Mouse (Mus musculus): ENCODE data around the gene Caprin2.

The Caprin2 gene

DNA sequence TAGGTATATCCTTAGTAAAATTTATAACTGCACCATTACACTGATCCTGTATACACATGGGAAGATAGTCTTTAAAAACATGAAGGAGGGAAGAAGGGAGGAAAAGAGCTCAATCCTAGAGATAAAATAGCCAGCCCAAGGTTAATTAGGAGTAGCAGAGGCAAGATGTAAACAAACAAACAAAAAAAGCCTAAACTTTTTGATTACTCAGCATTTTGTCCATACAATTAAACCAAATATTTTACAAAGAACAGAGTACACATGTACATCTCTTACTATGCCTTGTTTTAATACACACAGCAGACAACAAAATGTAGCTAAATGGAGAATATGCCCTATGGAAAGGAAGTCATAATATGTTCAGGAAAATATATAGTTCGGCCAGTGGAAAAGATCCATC lies 54.3 kb downstream of the Caprin2 start:
- no peak for DNase-seq (ENCODE audit: low read depth in 1 of 2, low spot score in 2 of 2)

DNA sequence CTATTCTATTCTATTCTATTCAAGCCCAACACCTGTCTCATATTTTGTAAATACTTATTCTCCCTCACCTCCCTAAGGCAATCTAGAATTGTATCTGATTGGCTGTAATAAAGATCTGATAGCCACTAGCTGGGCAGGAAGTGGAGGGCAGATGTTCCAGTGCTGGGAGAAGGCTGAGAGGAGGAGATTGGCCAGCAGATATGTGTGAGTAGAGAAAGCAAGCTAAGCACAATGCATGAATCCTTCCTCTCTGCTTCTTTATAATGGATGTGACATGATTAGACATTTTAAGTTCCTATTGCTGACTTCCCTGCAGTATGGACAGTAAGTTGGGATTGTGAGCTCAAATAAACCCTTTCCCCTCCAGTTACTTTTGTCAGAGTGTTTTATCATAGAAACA lies 57.6 kb downstream of the Caprin2 start:
- no peak for DNase-seq (ENCODE audit: low read depth in 1 of 2, low spot score in 2 of 2)

DNA sequence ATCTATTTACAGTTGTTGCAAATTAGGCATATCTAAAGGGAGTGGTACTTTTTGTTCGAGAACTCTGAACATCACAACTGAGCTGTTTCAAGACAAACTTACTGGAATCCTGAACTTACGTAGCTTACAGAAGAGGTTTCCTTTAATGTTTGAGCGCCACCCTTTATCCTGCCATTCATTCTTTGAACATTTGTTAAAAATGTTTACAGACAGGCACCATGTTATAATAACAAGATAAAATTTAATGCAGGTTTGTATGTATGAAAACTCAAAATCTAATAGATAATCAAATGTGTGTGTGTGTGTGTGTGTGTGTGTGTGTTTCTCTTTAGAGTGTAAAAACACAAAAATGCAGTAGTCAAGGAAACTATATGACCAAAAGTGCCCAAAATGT lies 64.3 kb downstream of the Caprin2 start:
- no peak for DNase-seq (ENCODE audit: low read depth in 1 of 2, low spot score in 2 of 2)

DNA sequence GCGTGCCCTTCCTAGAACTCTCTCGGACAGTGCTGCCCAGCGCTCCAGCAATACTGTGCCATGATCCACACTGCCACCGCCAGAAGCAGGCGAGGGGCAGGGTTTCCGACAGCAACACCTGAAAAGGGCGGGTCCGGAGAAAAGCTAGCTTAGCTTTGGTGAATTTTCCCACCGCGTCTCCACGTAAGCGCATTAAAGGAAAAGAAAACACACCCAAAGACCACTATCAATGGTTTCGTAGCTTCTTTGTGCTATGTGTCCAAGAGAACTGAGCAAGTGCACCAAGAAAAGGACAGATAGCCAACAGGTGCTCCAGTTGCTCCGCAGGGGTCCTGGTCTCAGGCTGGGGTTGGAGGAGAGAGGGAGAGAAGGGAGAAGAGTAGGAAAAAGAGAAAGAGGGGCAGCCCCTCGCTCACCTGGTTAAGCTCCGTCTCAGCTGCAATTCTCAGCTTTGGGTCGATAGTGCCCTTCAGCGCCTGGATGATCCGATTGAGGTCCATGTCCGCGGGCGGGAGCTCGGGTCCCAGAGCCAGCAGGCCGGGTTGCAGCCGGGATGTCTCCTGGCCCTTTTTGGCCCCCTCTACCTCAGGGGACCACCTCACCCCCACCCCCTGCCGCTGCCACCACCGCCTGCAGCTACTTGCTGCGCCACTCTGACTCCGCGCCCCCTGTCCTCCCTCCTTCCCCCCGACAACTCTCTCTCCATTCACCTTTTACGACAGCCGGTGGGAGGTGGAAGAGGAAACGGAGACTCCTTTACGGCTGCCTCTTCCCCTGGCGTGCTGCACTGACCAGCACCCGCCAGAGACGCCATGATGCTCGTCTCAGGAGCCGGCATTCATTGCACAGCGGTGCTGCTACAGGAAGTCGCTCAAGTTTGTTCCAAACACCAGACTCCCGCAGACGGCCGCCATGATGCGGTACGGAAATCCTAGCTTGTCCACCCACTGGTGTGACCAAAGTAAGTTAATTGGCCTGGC lies 65.0 kb downstream of the Caprin2 start, which contains the start of gene Ipo8:
TSS of gene Ipo8 (minus strand) at position 720 of the 980 bp plus-strand sequence.
- peak; percentile 71 to 73 for DNase-seq (ENCODE audit: low read depth in 1 of 2, low spot score in 2 of 2)

DNA sequence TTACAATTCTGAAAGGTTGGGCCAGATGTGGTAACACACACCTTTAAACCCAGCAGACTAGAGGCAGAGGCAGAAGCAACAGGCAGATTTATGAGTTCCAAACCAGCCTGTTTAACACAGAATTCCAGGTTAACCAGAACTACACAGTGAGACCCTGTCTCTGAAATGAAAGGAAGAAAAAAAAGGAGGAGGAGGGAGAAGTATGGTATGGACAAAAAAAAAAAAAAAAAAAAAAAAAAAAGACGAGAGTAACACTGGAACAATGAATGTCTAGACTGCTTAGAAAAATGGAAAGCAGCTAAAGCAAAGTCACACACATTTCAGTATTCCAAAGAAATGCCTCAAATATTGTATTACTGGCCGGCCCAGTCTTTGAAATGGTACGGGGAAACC lies 65.7 kb downstream of the Caprin2 start:
- no peak for DNase-seq (ENCODE audit: low read depth in 1 of 2, low spot score in 2 of 2)

DNA sequence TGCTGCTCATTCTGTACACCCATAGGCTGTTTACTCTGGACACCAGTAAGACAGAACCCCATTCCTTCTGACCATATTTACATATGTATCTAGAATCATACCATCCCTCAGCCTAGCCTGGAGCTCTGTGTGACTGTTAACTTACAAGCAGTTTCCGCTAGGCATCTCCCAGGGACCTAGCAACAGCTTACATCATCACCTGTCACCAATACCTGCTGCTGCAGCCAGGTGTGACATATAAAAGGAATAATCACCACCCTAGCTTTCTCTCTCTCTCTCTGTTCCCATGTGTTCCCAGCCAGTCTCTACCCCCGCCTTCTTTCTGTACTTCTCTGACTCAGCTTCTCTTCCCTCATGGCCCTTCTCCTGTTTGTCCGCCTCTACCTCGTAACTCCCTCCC lies 69.9 kb downstream of the Caprin2 start:
- DNase-seq (ENCODE audit: low read depth in 1 of 2, low spot score in 2 of 2) = no peak

DNA sequence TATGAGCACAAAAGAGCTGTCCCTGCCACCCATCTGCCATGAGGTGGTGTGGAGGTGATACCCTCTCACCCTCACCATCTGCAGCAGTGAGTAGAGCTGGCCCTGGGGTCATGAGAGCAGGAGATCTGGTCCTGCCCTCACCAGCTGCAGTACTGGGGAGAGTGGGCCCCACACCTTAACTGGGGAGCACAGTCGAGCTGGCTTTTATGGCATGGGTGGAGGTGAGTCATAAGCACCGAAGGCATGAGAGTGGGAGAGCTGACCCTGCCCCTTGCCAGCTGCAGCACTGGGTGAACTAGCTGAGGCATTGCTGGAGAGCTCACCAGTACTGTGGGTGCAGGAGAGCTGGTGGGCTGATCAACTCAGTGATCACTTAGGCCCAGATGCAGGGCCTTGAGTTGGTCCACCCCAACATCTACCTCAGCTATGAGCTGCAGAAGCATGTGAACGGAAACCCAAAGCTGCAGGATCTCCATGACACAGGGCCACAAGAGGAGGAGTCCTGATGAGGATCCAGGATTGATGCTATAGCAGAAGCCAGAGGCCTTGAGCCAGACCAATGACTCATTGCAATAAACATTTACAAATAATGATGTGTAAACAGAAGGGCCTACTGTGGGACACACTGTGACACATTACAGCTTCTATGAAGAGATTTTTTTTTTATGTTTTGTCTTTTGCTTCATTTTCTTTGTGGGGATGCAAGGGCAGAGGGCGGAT lies 77.3 kb downstream of the Caprin2 start:
- DNase-seq (ENCODE audit: low read depth in 1 of 2, low spot score in 2 of 2) = no peak

DNA sequence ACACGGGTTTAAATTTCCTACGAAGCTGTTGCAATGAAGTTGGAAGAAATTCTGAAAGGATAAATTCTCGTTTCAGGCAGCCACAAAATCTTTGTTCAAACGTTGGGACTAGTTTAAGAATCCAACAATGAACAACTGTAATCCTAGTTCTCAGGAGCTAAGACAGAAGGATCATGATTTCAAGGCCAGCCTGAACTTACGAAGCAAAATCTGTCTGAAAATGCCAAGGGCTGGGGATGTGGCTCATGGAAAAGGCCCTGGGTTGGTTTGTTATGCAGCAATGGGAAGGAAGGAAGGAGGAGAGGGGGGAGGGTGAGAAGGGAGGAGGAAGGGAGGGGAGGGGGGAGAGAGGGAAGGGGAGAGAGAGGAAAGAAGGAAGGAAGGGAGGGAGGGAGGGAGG lies 79.3 kb downstream of the Caprin2 start:
- DNase-seq (ENCODE audit: low read depth in 1 of 2, low spot score in 2 of 2) = no peak

DNA sequence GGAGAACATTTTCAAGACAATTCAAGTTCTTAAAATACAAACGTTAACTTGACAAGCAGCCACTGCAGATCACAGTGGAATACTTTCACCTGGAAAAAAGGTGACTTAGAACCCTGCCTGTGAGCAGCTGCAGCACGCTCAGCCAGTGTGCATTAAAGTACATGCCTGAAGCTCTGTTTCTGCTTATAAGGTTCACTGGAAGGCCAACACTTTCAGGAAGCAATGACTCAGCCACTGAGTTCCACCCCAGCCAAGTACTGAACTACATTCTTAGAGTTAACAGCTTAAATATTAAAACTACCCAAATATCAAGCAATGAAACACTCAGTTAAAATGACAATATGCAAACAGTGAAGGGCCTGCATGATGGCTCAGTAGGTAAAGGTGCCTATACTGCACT lies 84.9 kb downstream of the Caprin2 start:
- DNase-seq (ENCODE audit: low read depth in 1 of 2, low spot score in 2 of 2) = no peak

DNA sequence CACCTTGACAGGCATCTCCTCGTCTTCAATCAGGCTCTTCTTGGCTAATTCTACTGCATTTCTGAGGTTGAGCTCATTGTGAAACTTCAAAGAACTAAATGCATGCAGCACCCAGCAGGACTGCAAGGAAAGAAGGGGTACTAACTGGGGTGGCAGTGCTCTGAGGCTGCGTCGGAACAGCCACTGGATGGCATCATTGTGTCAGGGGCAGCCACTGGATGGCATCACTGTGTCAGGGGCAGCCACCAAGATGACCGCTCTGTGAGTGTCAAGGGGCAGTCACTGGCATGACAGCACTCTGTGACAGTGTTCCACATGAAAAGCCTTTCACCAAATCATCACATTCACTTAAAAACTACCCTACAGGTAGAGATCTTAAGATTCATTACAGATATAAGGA lies 96.3 kb downstream of the Caprin2 start:
- DNase-seq (ENCODE audit: low read depth in 1 of 2, low spot score in 2 of 2) = no peak

DNA sequence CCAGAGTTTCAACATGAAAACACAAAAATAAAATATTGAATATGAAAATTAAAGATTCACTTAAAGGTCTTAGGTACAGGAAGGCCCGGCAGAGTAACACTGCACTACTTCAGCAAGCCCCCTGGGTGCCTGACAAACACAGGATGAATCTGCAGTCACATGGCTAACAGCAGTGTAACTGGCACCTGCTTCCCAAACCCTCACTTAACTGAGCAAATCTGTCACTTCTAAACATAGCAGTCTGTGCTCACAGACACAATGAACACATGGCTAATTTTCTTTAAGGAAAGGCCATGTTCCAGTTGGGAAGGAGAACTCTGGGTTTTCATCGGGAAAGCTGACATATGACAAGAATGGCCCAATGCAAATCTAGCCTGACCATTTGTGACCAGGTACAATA lies 100.9 kb downstream of the Caprin2 start:
- no peak for DNase-seq (ENCODE audit: low read depth in 1 of 2, low spot score in 2 of 2)

Data from monocyte, adult 2 months (primary cell).